Mouse (Mus musculus): ENCODE measurements around the gene Tsc2.
"Not testable (repeated sequence)": the region's sequence is repeated elsewhere in the genome, so short reads cannot be mapped to it uniquely, and the experiment has no call there.

Gene Tsc2

DNA sequence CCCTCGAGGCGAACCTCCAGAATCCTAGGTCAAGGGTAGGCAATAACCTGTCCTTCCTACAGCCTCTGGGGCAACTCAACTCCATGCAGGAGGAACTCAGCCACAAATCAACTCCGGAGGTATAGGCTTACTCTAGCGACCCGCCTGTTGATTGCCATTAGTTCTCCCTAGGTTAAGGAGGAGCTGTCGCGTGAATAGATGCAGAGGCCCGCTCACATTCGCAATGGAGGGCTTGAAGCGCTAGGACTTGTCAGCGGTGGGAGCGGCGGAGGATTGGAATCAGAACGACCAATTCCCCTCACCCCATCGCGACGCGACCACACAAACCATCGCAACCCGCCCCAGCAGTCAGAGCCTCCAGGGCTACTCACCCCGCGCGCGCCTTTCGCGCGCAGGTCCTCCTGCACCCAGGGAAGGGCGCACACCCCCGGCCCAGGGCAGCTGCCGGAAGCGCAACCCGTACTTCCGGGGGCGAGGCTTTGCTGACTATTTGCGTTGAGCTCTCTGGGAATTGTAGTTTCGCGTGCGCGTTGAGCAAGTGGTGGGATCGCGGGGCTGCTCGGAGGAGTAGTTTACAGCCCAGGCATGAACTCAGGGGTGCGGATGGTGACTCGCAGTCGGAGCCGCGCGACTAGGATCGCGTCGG is at the start of gene Tsc2, which contains the start of gene Nthl1:
Tsc2 (minus strand) TSS at position 464 of the 646 bp plus-strand sequence.
Nthl1 (plus strand) TSS at position 514 of the 646 bp plus-strand sequence.
- peak; percentile 93 for DNase-seq

DNA sequence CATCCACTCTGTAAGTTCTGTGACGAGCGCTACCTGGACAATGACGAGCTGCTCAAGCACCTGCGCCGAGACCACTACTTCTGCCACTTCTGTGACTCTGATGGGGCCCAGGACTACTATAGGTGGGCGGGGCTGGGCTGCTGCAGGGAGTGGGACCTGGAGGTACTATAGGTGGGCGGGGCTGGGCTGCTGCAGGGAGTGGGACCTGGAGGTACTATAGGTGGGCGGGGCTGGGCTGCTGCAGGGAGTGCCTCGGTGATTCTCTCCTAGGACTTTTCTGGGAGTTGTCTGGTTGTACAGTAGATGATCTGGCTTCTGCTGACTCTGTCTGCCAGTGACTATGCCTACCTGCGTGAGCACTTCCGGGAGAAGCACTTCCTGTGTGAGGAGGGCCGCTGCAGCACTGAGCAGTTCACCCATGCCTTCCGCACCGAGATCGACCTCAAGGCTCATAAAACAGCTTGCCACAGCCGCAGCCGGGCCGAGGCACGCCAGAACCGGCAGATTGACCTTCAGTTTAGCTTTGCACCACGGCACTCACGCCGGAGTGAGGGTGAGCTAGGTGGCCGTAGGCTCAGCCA is 45.2 kb upstream of the Tsc2 start:
- DNase-seq: no peak

GRCm38 (mm10) chr17:24676877-24677276 is 44.4 kb upstream of the Tsc2 start:
- DNase-seq: no peak

GRCm38 (mm10) chr17:24676187-24676586 is 43.8 kb upstream of the Tsc2 start:
- DNase-seq: peak; percentile 90

DNA sequence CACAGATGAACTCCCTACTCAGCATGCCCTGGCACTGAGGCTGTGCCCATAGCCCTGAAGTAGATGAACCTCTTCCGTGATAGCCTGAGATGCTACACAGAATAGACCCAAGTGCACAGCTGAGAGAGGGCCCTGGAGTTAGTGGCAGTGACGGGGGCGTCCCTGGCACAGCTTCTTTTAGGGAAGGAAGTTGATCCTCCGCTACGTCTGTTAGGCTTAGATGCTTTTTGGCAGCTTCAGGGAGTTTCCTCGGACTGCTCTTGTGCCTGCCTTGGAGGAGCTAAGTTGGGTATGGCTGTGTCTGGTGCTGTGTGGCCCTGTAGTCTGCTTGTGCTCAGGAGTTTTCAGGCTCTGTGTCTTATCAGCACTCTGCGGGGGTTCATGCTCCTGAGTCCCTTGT is 41.8 kb upstream of the Tsc2 start:
- DNase-seq: no peak

DNA sequence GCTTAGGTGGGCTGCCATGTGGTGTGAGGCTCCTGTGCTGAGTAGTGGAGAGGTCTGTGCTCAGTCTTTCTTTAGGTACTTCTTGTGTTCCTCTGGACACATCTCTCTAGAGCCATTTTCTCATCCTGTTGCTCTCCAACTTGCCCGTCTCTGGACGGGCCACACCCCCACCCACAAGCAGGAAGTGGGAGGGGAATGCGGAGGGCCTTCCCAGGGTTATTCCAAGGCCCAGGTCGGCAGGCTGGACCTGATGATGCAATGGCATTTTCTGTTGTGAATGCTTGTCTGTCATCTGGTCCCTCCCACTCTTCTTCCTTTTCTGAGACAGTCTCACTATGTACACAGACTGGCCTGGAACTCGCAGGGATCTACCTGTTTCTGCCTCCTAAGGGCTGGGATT is 39.7 kb upstream of the Tsc2 start:
- DNase-seq: peak; percentile 88

DNA sequence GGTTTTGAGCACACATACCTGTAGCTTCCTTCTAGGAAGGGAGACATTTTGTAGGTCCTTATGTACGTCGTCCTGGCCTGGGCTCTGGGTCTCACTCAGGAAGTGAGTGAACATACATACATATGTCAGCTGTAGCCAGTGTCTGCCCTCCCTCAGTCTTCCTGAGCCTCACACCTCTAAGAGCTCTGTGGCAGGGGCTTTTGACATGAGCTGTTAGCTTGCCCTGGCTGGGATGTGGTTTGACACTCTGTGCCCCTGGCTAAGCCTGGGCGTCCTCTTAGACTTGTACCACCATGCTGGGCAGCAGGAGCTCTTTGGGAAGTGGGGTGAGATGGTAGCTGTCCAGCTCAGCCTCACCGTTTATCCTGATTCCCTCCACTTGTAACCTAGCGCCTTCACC is 38.9 kb upstream of the Tsc2 start:
- DNase-seq: no peak

GRCm38 (mm10) chr17:24670246-24670844 is 37.9 kb upstream of the Tsc2 start:
- DNase-seq: no peak

DNA sequence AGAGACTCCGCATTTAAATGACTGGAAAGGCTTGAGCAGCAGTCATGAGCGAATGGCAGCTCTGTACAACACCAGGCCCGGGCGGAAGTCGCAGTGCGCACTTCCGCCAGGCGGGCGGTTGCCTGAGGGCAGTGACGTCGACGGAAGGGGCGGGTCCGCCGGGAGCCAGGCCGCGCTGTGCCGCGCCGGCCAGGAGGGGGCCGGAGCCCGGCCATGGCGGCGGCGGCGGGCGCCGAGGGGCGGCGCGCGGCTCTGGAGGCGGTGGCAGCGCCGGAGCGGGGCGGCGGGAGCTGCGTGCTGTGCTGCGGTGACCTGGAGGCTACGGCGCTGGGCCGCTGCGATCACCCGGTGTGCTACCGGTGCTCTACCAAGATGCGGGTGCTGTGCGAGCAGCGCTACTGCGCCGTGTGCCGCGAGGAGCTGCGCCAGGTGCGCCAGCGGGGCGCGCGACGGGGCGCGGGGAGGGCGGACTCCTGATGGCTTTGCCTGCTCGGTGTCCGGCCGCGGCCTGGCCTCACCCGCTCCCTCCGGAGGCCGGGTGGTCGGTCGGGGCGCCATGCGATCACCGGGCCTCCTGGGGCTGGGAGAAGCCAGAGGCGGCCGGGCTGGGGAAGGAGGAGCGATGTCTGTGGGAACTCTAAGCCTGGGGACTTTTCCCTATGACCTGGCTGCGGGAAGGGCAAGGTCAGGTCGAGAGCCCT is 37.3 kb upstream of the Tsc2 start, which contains the start of gene Zfp598:
Zfp598 (plus strand) TSS at position 143 of the 701 bp plus-strand sequence.
- DNase-seq: peak; percentile 97

- DNase-seq: not testable (repeated sequence)
Measured at GRCm38 (mm10) chr17:24669214-24669544, 36.7 kb upstream of the Tsc2 start.

DNA sequence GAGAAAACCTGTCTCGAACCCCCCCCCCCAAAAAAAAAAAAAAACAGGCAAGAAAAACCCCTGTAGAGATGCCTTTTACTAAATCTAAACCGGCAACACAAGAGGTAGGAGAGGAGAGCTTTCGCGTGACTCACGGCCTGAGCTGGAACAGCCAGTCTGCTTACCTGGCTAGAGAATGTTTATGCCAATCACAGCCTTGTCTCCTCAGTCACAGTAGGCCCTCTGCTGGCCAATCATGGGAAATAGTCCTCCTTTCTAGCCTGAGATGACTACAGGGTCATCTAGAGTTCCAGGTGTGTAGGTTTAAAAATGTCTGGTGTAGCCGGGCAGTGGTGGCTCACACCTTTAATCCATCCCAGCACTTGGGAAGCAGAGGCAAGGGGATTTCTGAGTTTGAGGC is 35.0 kb upstream of the Tsc2 start:
- peak; percentile 91 for DNase-seq

- DNase-seq: not testable (repeated sequence)
Measured at GRCm38 (mm10) chr17:24667011-24667410, 34.6 kb upstream of the Tsc2 start.

GRCm38 (mm10) chr17:24658017-24658758 is 25.8 kb upstream of the Tsc2 start, which contains the start of gene Npw:
TSS of gene Npw (minus strand) at chr17:24658457.
- peak; percentile 53 for DNase-seq

- no peak for DNase-seq
Measured at GRCm38 (mm10) chr17:24654969-24655368, 22.5 kb upstream of the Tsc2 start.

DNA sequence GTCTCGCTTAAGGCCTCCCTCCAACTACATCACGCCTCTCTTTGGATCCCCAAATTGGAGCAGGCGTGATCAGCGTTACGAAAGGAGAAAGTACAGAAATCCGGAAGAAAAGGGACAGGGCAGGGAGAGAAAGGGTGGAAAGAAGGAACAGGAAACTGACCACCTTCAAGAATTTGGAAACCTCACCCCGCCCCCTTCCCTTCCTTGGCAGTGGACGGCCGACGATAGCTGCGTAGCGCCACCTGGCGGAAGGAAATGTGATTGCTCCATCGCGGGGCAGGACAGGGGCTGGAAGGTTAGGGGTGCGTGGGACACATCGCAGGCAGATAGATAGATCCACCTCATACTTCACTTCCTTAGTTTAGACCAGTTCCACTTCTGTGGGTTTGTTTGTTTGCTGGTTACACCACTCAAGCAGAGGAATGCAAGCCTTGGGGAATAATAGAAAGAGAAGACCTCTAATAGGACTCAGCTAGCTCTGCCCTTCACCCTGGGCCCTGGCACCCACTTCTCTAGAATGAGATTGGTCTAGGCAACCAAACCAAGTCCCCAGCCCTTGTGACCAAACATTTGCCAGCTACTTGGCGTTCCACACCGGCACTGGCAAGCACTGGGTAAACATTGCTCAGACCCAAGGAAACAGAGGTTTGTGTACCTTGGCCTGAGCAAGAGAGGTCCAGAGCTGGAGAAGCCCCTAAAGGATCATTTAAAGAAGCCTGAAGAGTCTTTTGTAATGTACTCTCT is 21.7 kb upstream of the Tsc2 start:
- DNase-seq: peak; percentile 94

GRCm38 (mm10) chr17:24651835-24652234 is 19.4 kb upstream of the Tsc2 start:
- no peak for DNase-seq

DNA sequence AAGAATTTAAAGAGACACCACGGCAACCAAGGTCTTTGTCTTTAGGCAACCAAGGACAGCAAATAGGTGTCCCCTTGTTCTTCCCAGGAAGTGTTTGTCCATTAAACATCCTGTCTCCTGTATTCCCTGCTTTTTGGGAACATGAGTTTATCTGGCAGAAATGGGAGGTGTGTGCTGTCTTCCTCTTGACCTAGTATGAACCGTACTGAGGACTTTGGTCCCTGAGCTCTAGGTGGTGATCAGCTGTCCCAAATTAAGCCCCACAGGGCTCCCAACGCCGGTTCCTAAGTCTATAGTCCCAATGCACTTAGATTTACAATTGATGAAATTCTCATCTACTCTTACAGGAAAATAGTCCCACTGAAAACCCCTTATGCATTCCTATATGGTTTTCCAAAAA is 18.3 kb upstream of the Tsc2 start:
- DNase-seq: no peak

DNA sequence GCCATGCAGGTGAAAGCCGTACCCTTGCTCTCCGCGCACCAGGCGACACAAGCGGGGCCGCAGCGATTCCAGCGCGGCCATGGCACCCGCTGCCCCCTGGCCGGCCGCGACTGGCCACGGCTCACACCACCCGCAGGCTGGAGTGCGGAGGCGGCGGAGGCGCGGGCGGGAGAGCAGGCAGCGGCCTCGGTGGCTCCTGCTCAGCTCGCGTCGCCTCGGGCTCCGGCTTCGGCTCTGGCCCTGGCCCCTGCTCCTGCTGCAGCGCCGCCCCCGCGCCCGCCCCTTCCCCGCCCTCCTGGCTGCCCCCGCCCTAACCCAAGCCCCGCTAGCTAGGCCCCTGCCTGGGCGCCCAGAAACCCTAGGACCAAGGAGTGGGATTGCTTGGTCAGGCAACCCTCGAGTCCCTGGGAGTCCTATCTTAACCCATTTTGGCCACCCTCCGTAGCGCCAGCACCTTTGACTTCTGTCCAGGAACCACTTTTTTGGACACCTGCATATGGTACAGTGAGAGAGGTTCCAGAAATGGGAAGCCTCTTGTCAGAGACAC is 17.7 kb upstream of the Tsc2 start, which contains the start of gene Slc9a3r2:
Slc9a3r2 (minus strand) TSS at position 258 of the 547 bp plus-strand sequence.
- DNase-seq: peak; percentile 64

DNA sequence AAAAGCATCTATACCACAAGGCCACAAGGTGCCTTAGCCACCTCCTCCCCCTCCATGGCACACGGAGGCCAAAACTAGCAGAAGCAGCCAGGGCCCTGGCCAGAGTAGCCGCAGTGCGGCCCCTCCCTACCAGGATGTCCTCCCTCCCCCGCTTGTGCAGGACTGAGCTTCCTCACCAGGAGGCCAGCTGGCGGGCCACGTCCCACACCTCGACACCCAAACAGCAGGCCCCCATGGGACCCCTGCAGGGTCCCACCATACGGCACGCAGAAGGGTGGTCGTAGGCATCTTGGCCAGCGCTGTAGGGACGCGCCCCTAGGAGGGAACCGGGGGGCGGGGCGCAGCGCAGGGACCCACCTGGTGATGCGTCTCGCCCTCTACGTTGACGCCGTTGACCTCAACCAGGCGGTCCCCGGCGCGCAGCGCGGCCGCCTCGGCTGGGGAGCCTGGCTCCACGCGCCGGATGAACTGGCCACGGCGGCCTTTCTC is 17.2 kb upstream of the Tsc2 start:
- DNase-seq: peak; percentile 78

GRCm38 (mm10) chr17:24648731-24649377 is 16.4 kb upstream of the Tsc2 start:
- DNase-seq: no peak

- no peak for DNase-seq
Measured at GRCm38 (mm10) chr17:24647493-24647892, 15.1 kb upstream of the Tsc2 start.

Data from lung, postnatal 36 days (tissue).